Mouse (Mus musculus) liver, postnatal 0 days (tissue): ENCODE measurements around the gene Gm525. TPM values are rescaled to one million over a fixed set of nuclear protein-coding genes. Genes with fewer than 3 reads are reported as not detected.

Experiments
- ATAC-seq: fragments of 200-750 bp; cut with Nextera tagmentation; 2 replicates; pipeline ENCODE4 v1.8.0; 2017; ENCODE audit warnings: mild to moderate bottlenecking, moderate library complexity
- DNase-seq: peaks from one replicate; pipeline ENCODE4 v3.0.0-alpha.2; 2016
- H3K27ac ChIP-seq: fragments of 300-500 bp; sonication (generic); 2 replicates; pipeline ENCODE4 v1.5.1; 2014; ENCODE audit warnings: antibody characterized with exemption, moderate library complexity, mild to moderate bottlenecking, low read depth
- H3K27me3 ChIP-seq: fragments of 300-500 bp; sonication (generic); 2 replicates; pipeline ENCODE4 v1.6.1; 2014; ENCODE audit warnings: low read length, control low read depth, mixed read lengths; ENCODE audit not compliant: insufficient read depth
- H3K36me3 ChIP-seq: fragments of 300-500 bp; sonication (generic); replicated peaks from 2 replicates; pipeline ENCODE4 v1.6.1; 2014; ENCODE audit warnings: mild to moderate bottlenecking, control low read depth, low read length, moderate library complexity, mixed read lengths; ENCODE audit not compliant: insufficient read depth
- H3K4me1 ChIP-seq: fragments of 300-500 bp; sonication (generic); 2 replicates; pipeline ENCODE4 v1.6.1; 2014; ENCODE audit warnings: antibody characterized with exemption, mild to moderate bottlenecking, control low read depth; ENCODE audit not compliant: insufficient read depth
- H3K4me2 ChIP-seq: fragments of 300-500 bp; sonication (generic); 2 replicates; pipeline ENCODE4 v1.6.1; 2014; ENCODE audit warnings: low read depth, mild to moderate bottlenecking, low read length, moderate library complexity, mixed read lengths
- H3K4me3 ChIP-seq: fragments of 300-500 bp; sonication (generic); 2 replicates; pipeline ENCODE4 v1.5.1; 2014; ENCODE audit warnings: low read depth, low read length
- H3K9ac ChIP-seq: fragments of 300-500 bp; sonication (generic); replicated peaks from 2 replicates; pipeline ENCODE4 v1.6.1; 2014; ENCODE audit warnings: mild to moderate bottlenecking, moderate library complexity
- H3K9me3 ChIP-seq: fragments of 300-500 bp; sonication (generic); 2 replicates; pipeline ENCODE4 v1.6.1; 2016; ENCODE audit warnings: mild to moderate bottlenecking, control low read depth, low read length, mixed read lengths
- CTCF ChIP-seq: sonication (generic); IDR thresholded peaks from 2 replicates; pipeline ENCODE4 v1.5.1; 2016; ENCODE audit warnings: antibody characterized with exemption, low read depth
- EP300 ChIP-seq: IDR thresholded peaks from 2 replicates; pipeline ENCODE4 v1.6.1; 2016; ENCODE audit warnings: antibody characterized with exemption, low read depth, mild to moderate bottlenecking
- WGBS: fragments of 180-500 bp; shearing (Covaris S2); extraction: QIAGEN DNeasy Blood & Tissue Kit; methylation state at CpG from one replicate; pipeline ENCODE4 v1.1.7; 2014; ENCODE audit not compliant: insufficient replicate concordance; 5-methylcytosine and 5-hydroxymethylcytosine counted together
- polyA plus RNA-seq: library from polyadenylated mRNA; unstranded; fragments of >200 nt; fragmentation: Nextera tagmentation; extraction: Ambion mirVana; gene quantifications from 2 replicates; pipeline ENCODE4 v1.2.1, GENCODE M21; 2015

Gene Gm525
- polyA plus RNA-seq, 1 experiment from 2014 or later: 0.39 TPM

GRCm38 (mm10) chr11:89105823-89106222 is 32.2 kb downstream of the Gm525 start:
- no peak overlapping the region for H3K27ac ChIP-seq
- no peaks in the 10 kb centered on the region for H3K36me3 ChIP-seq
- TF ChIP-seq CTCF: peak; percentile 28; the same call in 1 of the 2 replicates
- no peak for TF ChIP-seq EP300
- no peak overlapping the region for H3K9ac ChIP-seq
- H3K9me3 ChIP-seq: no peaks in the 10 kb centered on the region
- no peaks in the 10 kb centered on the region for H3K27me3 ChIP-seq
- DNase-seq (peak; percentile 29), ATAC-seq (no peak)
- H3K4me3 ChIP-seq: no peak overlapping the region
- H3K4me1 ChIP-seq: peaks cover 7% of the 10 kb centered on the region; the same call in 1 of the 2 replicates
- 62% methylated on average over 11 of the region's 11 CpGs for WGBS
- no peak overlapping the region for H3K4me2 ChIP-seq

- WGBS: 37% methylated on average over 12 of the region's 12 CpGs
- no peak overlapping the region for H3K4me3 ChIP-seq
- 0 out of 2 replicates have a peak, but pooled peaks cover 3% of the 10 kb centered on the region for H3K4me1 ChIP-seq
- ATAC-seq: peak; percentile 44; the same call in 1 of the 2 replicates
- TF ChIP-seq EP300 (no peak), CTCF (no peak)
- no peak overlapping the region for H3K27ac ChIP-seq
- H3K9me3 ChIP-seq: no peaks in the 10 kb centered on the region
- H3K27me3 ChIP-seq: no peaks in the 10 kb centered on the region
- DNase-seq: no peak
- no peak overlapping the region for H3K4me2 ChIP-seq
- H3K36me3 ChIP-seq: no peaks in the 10 kb centered on the region
- no peak overlapping the region for H3K9ac ChIP-seq
Measured at GRCm38 (mm10) chr11:89107180-89107807, 33.7 kb downstream of the Gm525 start.

- Histone ChIP-seq H3K4me1 (peaks cover 4% of the 10 kb centered on the region; the same call in 1 of the 2 replicates), H3K9ac (no peak overlapping the region), H3K27me3 (0 out of 2 replicates have a peak, but pooled peaks cover 4% of the 10 kb centered on the region), H3K4me3 (no peak overlapping the region), H3K9me3 (no peaks in the 10 kb centered on the region), H3K4me2 (peak overlapping the region; percentile 36; the same call in 1 of the 2 replicates), H3K27ac (no peak overlapping the region), H3K36me3 (no peaks in the 10 kb centered on the region)
- 14% methylated on average over 13 of the region's 13 CpGs for WGBS
- TF ChIP-seq EP300: no peak
- TF ChIP-seq CTCF: no peak
- DNase-seq (peak; percentile 19), ATAC-seq (no peak)
Measured at GRCm38 (mm10) chr11:89124411-89124810, 50.8 kb downstream of the Gm525 start.

- no peak for TF ChIP-seq EP300
- no peak for TF ChIP-seq CTCF
Measured at GRCm38 (mm10) chr11:89130856-89131255, 57.2 kb downstream of the Gm525 start.

GRCm38 (mm10) chr11:89132406-89132805 is 58.8 kb downstream of the Gm525 start:
- Histone ChIP-seq H3K9ac (no peak overlapping the region), H3K36me3 (no peaks in the 10 kb centered on the region), H3K4me1 (no peaks in the 10 kb centered on the region), H3K27me3 (no peaks in the 10 kb centered on the region), H3K27ac (no peak overlapping the region), H3K4me2 (no peak overlapping the region), H3K9me3 (no peaks in the 10 kb centered on the region), H3K4me3 (no peak overlapping the region)
- no peak for TF ChIP-seq CTCF
- TF ChIP-seq EP300: no peak
- no peak for DNase-seq
- no peak for ATAC-seq
- 71% methylated on average over 7 of the region's 7 CpGs for WGBS

More at GRCm38 (mm10) chr11:89130856-89131255, 57.2 kb downstream of the Gm525 start:
- Histone ChIP-seq H3K27me3 (no peaks in the 10 kb centered on the region), H3K9me3 (no peaks in the 10 kb centered on the region), H3K36me3 (no peaks in the 10 kb centered on the region), H3K27ac (no peak overlapping the region), H3K4me2 (no peak overlapping the region), H3K9ac (no peak overlapping the region), H3K4me3 (no peak overlapping the region), H3K4me1 (no peaks in the 10 kb centered on the region)
- 44% methylated on average over 4 of the region's 4 CpGs for WGBS
- ATAC-seq (no peak), DNase-seq (no peak)

GRCm38 (mm10) chr11:89134211-89134610 is 60.6 kb downstream of the Gm525 start:
- H3K27ac ChIP-seq: no peak overlapping the region
- no peak for ATAC-seq
- H3K9me3 ChIP-seq: no peaks in the 10 kb centered on the region

More at GRCm38 (mm10) chr11:89134211-89134610, 60.6 kb downstream of the Gm525 start:
- Histone ChIP-seq H3K4me1 (no peaks in the 10 kb centered on the region), H3K36me3 (no peaks in the 10 kb centered on the region), H3K9ac (no peak overlapping the region), H3K27me3 (no peaks in the 10 kb centered on the region), H3K4me3 (no peak overlapping the region), H3K4me2 (no peak overlapping the region)
- no peak for DNase-seq
- 71% methylated on average over 2 of the region's 2 CpGs for WGBS
- TF ChIP-seq EP300 (no peak), CTCF (no peak)
